Mouse (Mus musculus) heart, postnatal 0 days (tissue): Measurements from ENCODE around the gene Ppm1b.

Experiments
- CTCF ChIP-seq: IDR thresholded peaks from 2 replicates; pipeline ENCODE4 v1.5.1; 2016; ENCODE audit warnings: antibody characterized with exemption, control low read depth, low read depth
- EP300 ChIP-seq: IDR thresholded peaks from 2 replicates; pipeline ENCODE4 v1.6.1; 2016; ENCODE audit warnings: antibody characterized with exemption, low read depth

DNA sequence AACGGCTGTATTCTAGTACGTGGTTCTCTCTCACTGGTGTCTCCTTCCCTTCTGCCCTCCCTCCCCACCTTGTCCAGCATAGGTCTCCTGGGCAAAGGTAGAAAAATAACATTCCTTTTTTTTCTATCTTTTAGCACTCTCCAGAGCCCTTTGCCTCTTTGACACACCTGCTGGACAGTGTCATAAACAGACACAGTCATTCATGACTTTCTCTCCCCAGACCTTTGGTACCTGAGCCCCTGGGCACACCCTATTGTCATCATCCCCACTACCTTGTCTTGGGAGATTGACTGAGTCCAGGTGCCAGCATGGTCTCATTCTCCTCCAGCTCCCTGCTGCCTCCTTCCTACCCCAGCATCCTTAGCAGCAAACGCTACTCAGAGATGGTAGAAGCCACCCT lies 76.5 kb downstream of the Ppm1b start:
- no peak for TF ChIP-seq CTCF
- no peak for TF ChIP-seq EP300
